Mouse (Mus musculus) spleen, embryonic (tissue): ENCODE data around the gene Lrrc26.

Experiments
- CTCF ChIA-PET: fragments of 350-600 bp; sonication (Branson Sonifier 250); formaldehyde crosslinking; loops from one replicate; lab custom pipeline; 2022; lab: Charles Lee

Gene Lrrc26

GRCm38 (mm10) chr2:25289651-25290050, at the start of gene Lrrc26:
Gene Lrrc26 (plus strand): TSS chr2:25289915.
- CTCF ChIA-PET, result no interaction called here

- CTCF ChIA-PET, result interaction anchor here (0.6 to 1.0 kb wide), 5 partner anchors 9 to 648 kb away, joined by 3 to 4 read pairs (median 3); no protein-coding TSS in a partner anchor
These were observed 49.4 kb upstream of the Lrrc26 start for GRCm38 (mm10) chr2:25240310-25240709.

- CTCF ChIA-PET, result interaction anchor here (0.6 to 1.4 kb wide), 6 partner anchors 8 to 647 kb away, joined by 3 to 4 read pairs (median 3); no protein-coding TSS in a partner anchor
These were observed 48.8 kb upstream of the Lrrc26 start for GRCm38 (mm10) chr2:25240723-25241437.

DNA sequence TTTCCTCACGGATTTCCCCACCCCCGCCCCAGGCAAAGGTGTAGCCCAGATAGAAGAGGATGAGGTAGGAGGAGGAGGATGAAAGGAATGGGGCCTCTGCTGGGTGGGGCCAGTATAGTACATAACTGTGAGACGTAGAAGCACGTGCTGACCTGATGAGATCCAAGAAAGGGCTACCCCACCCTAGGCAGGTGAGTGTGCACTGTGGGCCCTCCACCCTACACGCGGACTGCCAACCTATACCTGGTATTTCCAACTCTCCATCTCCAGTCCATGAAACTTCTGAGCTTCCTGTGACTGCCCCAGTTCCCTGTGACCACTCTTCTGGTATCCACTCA, 48.3 kb upstream of the Lrrc26 start:
- CTCF ChIA-PET, result interaction anchor here (1.4 kb wide), 1 partner anchor 48 kb away, joined by 3 read pairs; no protein-coding TSS in a partner anchor

DNA sequence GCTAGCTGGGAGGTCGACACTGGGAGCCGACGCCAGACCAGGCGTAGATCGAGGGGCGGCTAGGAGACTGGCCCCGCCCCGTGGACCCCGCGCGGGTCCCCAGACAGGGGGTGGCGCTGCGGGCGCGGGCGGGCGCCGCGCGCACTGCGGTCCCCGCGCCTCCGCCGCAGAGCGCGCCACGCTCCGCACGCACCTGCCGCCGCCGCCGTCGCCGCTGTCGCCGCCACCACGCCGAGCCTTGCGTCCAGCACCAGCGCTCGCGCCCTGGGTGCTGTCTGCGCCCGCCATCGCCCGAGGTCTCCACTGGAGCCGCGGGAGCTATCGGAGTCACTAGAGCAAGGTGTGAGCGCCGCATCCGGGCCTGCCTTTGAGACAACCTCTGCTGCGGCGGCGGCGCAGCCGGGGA, 47.6 kb upstream of the Lrrc26 start, which contains the start of the genes Rnf208 and Cysrt1:
Gene Rnf208 (plus strand): TSS at position 155 of the 406 bp plus-strand sequence.
Gene Cysrt1 (minus strand): TSS at position 352 of the 406 bp plus-strand sequence.
- CTCF ChIA-PET, result interaction anchor here (0.6 to 1.4 kb wide), 2 partner anchors 14 to 48 kb away, joined by 3 to 4 read pairs; no protein-coding TSS in a partner anchor

GRCm38 (mm10) chr2:25243342-25243741, 46.4 kb upstream of the Lrrc26 start:
- CTCF ChIA-PET, result interaction anchor here (0.5 to 0.9 kb wide), 3 partner anchors 11 to 117 kb away, joined by 3 read pairs; no protein-coding TSS in a partner anchor

DNA sequence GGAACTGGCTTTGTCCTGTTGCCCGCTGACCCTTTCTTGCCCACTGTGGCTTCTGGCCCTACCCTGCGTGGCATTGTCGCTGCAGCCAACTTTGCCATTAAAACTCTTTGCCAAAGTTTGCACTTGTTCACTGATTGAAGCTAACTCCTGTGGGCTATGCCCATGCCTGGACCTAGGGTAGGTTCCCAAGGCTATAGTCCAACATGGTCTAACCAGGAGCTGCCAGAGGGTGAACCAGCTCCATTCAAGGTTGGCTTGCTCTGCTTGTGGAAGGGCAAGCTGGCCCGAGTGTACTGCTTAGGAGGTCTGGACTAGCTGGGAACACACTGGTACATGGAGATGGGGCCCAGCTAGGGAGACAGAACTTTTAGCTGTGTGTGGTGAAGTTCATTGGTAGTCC, 45.6 kb upstream of the Lrrc26 start:
- CTCF ChIA-PET, result interaction anchor here (0.7 kb wide), 1 partner anchor 47 kb away, joined by 11 read pairs; no protein-coding TSS in a partner anchor

GRCm38 (mm10) chr2:25246183-25247072, 43.3 kb upstream of the Lrrc26 start, which contains the start of gene AL732309.1:
Gene AL732309.1 (minus strand): TSS chr2:25246863.
- CTCF ChIA-PET, result interaction anchor here (0.6 kb wide), 1 partner anchor 19 kb away, joined by 3 read pairs; no protein-coding TSS in a partner anchor

GRCm38 (mm10) chr2:25252331-25252730, 37.4 kb upstream of the Lrrc26 start:
- CTCF ChIA-PET, result interaction anchor here (1.1 kb wide), 1 partner anchor 31 kb away, joined by 4 read pairs; no protein-coding TSS in a partner anchor

DNA sequence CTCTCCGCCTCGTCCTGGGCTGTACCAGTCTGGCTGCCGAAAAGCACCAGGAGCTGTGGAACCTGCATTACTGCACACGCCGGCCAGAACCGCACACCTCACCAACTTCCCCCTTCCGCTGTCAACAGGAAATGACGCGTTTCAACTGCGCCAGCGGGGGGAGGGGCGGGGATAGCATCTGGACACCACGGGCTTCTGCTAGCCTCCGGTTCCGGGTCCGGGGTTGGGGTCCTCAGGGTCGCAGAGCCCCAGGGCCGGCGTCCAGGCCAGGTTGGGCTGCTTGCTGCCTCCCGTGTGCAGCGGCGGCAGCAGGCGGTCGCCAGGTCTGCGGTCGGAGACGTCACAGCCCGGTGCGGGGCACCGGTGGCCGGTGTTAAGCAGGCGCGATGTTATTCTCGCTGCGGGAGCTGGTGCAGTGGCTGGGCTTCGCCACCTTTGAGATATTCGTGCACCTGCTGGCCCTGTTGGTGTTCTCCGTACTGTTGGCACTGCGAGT, 34.4 kb upstream of the Lrrc26 start, which contains the start of gene Tmem203:
Gene Tmem203 (plus strand): TSS at position 156 of the 496 bp plus-strand sequence.
- CTCF ChIA-PET, result interaction anchor here (0.8 to 1.5 kb wide), 2 partner anchors 10 to 26 kb away, joined by 3 to 4 read pairs; no protein-coding TSS in a partner anchor

DNA sequence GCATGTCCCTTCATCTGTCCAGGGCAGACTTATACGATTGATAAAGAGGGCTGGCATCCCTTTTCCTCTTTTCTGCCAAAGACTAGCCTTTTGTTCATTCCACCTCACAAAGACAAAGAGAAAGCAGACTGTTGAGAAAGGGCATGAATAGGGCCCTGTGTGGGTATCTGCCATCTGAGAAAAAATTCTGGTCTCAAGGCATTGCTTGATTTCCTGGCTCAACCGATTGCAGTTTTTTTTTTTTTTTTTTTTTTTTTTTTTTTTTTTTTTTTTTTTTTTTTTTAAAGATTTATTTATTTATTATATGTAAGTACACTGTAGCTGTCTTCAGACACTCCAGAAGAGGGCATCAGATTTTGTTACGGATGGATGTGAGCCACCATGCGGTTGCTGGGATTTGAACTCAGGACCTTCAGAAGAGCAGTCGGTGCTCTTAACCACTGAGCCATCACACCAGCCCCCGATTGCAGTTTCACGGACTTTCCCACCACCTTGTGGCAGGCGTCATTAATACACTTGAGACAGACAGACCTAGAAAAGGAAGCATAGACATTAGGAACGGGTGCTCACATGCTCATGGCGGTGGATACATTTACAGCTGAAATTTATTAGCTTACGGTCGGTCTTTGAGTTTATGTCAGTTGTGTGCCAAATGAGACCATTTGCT, 33.1 kb upstream of the Lrrc26 start:
- CTCF ChIA-PET, result interaction anchor here (0.6 to 1.5 kb wide), 4 partner anchors 28 to 154 kb away, joined by 3 to 5 read pairs (median 4); no protein-coding TSS in a partner anchor

DNA sequence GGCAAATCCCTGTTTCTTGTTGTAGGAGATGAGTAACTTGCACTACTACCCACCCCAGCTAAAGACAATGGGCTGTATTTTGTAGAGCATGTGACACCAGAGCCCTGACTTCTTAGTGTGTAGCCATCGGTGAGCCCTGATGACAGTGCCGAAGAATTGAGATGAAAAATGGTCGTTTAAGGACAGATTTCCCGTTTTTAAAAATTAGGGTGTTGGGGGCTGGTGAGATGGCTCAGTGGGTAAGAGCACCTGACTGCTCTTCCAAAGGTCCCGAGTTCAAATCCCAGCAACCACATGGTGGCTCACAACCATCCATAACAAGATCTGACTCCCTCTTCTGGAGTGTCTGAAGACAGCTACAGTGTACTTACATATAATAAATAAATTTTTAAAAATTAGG, 32.5 kb upstream of the Lrrc26 start:
- CTCF ChIA-PET, result interaction anchor here (0.6 to 0.7 kb wide), 2 partner anchors 60 to 154 kb away, joined by 3 to 5 read pairs; no protein-coding TSS in a partner anchor

DNA sequence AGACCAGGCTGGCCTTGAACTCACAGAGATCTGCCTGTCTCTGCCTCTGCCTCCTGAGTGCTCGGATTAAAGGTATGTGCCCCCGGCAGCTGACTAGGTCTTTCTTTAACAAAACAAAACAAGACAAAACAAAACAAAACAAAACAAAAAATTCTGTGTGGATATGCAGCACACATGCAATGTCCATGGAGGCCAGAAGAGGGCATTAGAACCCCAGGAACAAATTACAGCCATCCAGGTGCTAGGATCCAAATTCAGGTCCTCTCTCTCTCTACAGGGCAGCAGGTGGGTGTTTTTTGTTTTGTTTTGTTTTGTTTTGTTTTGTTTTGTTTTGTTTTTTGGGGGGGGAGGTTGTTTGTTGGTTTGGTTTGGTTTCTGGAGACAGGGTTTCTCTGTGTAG, 30.8 kb upstream of the Lrrc26 start:
- CTCF ChIA-PET, result no interaction called here

GRCm38 (mm10) chr2:25261870-25262269, 27.8 kb upstream of the Lrrc26 start:
- CTCF ChIA-PET, result interaction anchor here (0.6 kb wide), 1 partner anchor 67 kb away, joined by 7 read pairs; no protein-coding TSS in a partner anchor

DNA sequence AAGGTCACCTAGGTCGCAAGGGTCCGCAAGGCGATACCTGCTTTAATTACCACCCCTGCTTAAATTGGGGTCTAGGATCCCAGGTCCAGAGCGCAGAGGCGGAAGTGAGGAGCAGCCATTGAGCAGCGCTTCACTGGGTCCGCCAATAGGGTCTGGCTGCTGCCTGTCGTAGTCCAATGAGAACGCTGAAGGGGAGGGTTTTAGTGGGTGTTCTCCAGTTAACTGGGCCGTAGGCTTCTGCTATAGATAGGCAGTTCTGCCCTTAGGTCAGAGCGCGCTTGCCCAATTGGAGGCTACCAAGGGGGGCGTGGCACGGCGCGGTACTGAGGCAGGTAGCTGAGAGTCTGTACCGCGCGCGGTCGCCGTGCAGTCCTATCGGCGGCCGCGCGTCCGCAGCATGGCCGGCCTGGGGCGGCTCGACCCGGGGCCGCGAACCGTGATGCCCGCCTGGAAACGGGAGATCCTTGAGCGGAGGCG, 27.4 kb upstream of the Lrrc26 start, which contains the start of gene Tprn:
Gene Tprn (plus strand): TSS at position 328 of the 477 bp plus-strand sequence.
- CTCF ChIA-PET, result interaction anchor here (0.6 to 0.8 kb wide), 2 partner anchors 9 to 68 kb away, joined by 5 to 7 read pairs; partner anchors contain the start of genes Anapc2 and Ssna1

- CTCF ChIA-PET, result interaction anchor here (0.8 kb wide), 1 partner anchor 9 kb away, joined by 5 read pairs; the partner anchor contains the start of genes Anapc2 and Ssna1
These were observed 26.7 kb upstream of the Lrrc26 start for GRCm38 (mm10) chr2:25262795-25263622.

DNA sequence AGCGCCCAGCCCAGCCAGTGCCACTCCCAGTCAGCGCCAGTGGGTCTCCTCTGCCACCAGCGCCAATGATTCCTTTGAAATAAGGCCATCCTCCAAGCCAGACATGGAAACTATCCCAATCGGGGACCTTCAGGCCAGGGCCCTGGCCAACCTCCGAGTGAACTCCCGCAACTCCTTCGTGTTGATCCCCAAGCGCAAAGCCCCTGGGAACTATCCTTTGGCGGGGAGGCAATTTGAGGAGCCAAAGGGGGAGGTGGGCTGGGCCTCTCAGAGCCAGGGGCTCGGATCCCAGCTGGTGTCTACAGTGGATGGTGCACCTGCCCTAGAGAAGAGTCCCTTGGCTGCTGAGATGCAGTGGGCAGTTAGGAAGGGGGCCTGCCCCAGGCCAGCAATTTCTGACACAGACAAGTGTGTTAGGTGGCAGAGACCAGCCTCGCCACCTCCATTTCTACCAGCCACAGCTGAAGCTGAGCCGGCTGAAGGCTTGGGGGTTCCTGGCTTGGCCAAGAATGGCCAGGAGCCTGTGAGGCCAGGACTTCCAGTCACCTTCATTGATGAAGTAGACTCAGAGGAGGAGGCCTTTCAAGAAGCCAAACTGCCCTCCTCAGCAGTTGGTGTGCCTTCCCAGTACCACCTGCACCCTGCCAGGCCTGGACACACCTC, 26.0 kb upstream of the Lrrc26 start:
- CTCF ChIA-PET, result no interaction called here

- CTCF ChIA-PET, result no interaction called here
These were observed 25.4 kb upstream of the Lrrc26 start for GRCm38 (mm10) chr2:25264286-25264660.
